Mouse (Mus musculus): ENCODE results near the gene Gm39115. TPM values are rescaled to one million over a fixed set of nuclear protein-coding genes. Genes with fewer than 3 reads are reported as not detected.
A peak's percentile ranks its signal among the peaks of the same experiment; 100 is the strongest.

Gm39115 gene
- total and polyA plus RNA-seq, 2 experiments from 2014 or later = not detected

DNA sequence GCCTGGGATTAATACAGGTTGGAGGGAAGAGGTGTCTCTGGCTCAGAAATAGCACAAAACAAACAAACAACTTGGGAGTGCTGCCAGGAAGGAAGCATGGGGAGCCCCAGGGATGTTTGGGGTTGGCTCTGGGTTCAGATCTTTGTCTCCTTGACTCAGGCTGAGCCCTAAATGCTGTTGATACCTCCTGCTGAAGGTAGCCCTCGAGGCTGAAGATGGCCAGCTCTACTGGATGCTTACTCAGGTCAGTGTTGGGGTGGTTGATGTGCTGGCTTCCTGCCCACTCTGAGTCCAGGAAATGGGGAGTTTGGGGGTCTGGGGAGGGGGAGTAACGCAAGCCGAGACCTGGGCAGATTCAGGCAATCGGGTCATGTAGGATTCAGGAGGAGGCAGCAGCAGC, 39.1 kb downstream of the Gm39115 start:
- Histone ChIP-seq H3K4me1 (ENCODE audit: insufficient read depth, low read length) (peaks cover 11% of the 10 kb centered on the region; the same call in 1 of the 2 replicates), H3K9me3 (ENCODE audit: low read length) (no peaks in the 10 kb centered on the region), H3K27ac (no peak overlapping the region), H3K36me3 (ENCODE audit: insufficient read depth, low read length) (no peaks in the 10 kb centered on the region), H3K27me3 (ENCODE audit: insufficient read depth, low read length) (no peaks in the 10 kb centered on the region), H3K4me2 (ENCODE audit: low read depth, low read length) (peak overlapping the region; percentile 95; the same call in 1 of the 2 replicates), H3K4me3 (ENCODE audit: low read length) (no peak overlapping the region), H3K9ac (replicated peaks; ENCODE audit: low read length) (no peak overlapping the region)
- 73% methylated on average over 4 of the region's 4 CpGs for WGBS
- DNase-seq (ENCODE audit: low spot score) = no peak
- no peak for ATAC-seq
- TF ChIP-seq CTCF (IDR thresholded peaks at IDR 0.05; ENCODE audit: low read depth) = no peak

DNA sequence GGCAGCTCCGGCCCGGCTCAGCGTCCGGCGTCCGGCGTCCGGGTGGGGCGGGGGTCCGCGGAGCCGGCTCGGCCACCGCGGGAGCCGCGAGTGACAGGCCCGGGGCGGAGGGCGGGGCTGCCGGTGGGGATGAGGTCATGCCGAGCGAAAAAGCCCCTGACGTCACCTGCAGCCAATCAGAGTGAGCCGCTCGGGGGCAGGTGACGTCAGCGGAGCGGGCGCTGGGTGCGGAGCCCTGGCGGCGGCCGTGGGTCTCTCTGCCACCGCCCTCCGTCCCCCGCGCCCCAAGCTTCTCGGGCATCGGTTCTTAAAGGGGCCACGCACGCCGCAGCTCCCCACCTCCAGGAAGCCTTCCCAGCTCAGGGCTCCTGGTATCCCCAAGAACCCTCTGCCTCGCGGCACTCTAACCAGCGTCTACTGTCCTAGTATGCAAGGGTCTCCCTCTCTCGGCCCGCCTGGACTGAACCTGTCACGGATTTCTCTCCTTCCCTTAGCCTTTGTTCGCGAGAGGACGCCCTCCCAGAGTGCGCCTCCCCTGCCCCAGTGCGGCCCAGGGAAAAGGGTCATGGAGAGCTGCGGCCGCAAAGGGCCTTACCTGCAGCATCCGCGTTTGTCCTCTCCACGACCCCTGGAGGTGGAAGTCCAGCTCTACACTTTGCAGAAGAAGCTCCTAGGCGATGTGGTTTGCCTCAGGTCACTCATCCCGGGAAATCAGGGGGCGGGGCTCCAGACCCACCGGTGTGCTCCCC, 40.5 kb downstream of the Gm39115 start, which contains the start of gene Dusp8:
Gene Dusp8, minus strand, starts transcription at position 661 of the 749 bp plus-strand sequence.
- peaks cover 24% of the 10 kb centered on the region for H3K4me1 ChIP-seq (ENCODE audit: insufficient read depth, low read length)
- peak; percentile 97 for DNase-seq (ENCODE audit: low spot score)

DNA sequence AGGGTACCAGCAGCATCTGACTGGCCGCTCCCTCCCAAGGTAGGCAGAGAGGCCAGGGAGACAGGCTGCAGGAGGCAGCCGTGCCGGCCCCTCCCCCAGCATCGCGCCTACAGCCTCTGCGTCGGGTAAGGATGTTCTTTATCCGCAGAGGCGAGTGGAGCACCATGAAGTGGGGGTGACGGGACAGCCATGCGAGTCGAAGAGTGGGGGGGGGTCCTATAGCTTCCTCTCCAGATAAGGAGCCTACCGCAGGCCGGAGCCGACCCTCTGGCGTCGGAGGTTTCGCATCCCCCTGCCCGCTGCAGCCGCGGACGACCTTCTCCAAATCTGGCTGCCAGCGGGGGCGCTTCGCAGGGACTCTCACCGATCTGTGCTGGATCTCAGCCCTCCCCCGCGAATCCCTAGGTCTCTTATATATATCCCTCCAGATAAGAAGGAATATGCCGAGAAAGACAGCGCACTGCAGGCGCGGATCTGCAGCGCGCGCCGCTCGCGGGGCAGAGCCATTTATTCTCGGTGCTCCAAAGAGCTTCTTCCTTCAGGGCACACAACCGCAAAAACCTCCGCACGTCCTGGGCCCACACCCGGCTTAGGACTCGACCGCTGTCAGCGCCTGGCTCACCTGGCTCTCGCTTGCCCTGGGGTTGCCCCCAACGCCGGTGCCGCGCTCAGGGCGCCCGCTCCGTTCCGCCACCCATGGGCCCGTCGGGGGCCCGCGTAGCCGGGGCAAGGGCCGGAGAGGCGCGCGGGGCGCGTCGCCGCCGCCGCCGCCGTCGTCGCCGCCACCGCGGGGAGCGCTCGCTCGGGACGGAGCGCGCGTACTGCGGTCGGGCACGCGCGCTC, 41.3 kb downstream of the Gm39115 start:
- peaks cover 33% of the 10 kb centered on the region for H3K4me1 ChIP-seq (ENCODE audit: insufficient read depth, low read length)
- no peak; the same call in 1 of the 2 replicates for TF ChIP-seq CTCF (IDR thresholded peaks at IDR 0.05; ENCODE audit: low read depth)
- under 1% methylated on average over 89 of the region's 89 CpGs for WGBS
- no peaks in the 10 kb centered on the region for H3K27me3 ChIP-seq (ENCODE audit: insufficient read depth, low read length)
- H3K9me3 ChIP-seq (ENCODE audit: low read length) = no peaks in the 10 kb centered on the region
- ATAC-seq (peak; percentile 60), DNase-seq (ENCODE audit: low spot score) (peak; percentile 58)
- peak overlapping the region; percentile 94 for H3K27ac ChIP-seq
- peak overlapping the region; percentile 96 for H3K9ac ChIP-seq (replicated peaks; ENCODE audit: low read length)
- peak overlapping the region; percentile 95 for H3K4me2 ChIP-seq (ENCODE audit: low read depth, low read length)
- no peaks in the 10 kb centered on the region for H3K36me3 ChIP-seq (ENCODE audit: insufficient read depth, low read length)
- peak overlapping the region; percentile 73 for H3K4me3 ChIP-seq (ENCODE audit: low read length)

More for the DNA sequence above, 40.5 kb downstream of the Gm39115 start, which contains the start of gene Dusp8:
- Histone ChIP-seq H3K36me3 (ENCODE audit: insufficient read depth, low read length) (no peaks in the 10 kb centered on the region), H3K27ac (peak within 1 kb of the TSS; percentile 94), H3K4me3 (ENCODE audit: low read length) (peak within 1 kb of the TSS; percentile 73), H3K27me3 (ENCODE audit: insufficient read depth, low read length) (no peaks in the 10 kb centered on the region), H3K9ac (replicated peaks; ENCODE audit: low read length) (peak within 1 kb of the TSS; percentile 96), H3K9me3 (ENCODE audit: low read length) (no peaks in the 10 kb centered on the region), H3K4me2 (ENCODE audit: low read depth, low read length) (peak within 1 kb of the TSS; percentile 95)
- peak; percentile 91 for ATAC-seq
- TF ChIP-seq CTCF (IDR thresholded peaks at IDR 0.05; ENCODE audit: low read depth) = peak; percentile 70
- under 1% methylated on average over 56 of the region's 63 CpGs for WGBS

DNA sequence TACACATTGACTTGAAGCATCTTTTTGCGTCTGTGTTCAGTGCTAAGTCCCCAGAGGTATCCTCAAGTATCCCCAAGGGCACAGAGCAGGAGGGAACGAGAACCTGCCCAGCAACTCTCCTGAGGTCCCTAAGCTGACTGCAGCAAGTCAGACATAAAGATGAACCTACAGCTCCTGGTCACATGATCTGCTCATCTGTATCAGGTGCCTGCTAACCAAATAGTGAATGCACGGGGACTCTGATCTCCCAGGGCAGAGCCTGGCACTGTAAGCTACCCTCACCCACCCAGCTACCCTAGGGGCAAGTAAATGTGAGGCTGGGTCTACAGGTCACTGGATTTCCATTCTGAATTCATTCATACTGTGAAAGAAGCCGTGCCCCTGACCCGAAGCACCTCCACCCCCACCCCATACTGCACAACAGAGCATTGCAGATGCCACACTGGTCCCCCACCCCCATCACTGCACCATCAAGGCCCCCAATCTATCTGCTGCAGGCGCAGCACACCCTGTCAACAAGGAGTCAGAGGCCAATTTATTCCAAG, 42.1 kb downstream of the Gm39115 start:
- no peak for DNase-seq (ENCODE audit: low spot score)
- no peak for ATAC-seq
- Histone ChIP-seq H3K9me3 (ENCODE audit: low read length) (no peaks in the 10 kb centered on the region), H3K4me1 (ENCODE audit: insufficient read depth, low read length) (peaks cover 37% of the 10 kb centered on the region), H3K4me2 (ENCODE audit: low read depth, low read length) (peak overlapping the region; percentile 95), H3K27ac (peak overlapping the region; percentile 94), H3K4me3 (ENCODE audit: low read length) (peak overlapping the region; percentile 73), H3K9ac (replicated peaks; ENCODE audit: low read length) (peak overlapping the region; percentile 96), H3K36me3 (ENCODE audit: insufficient read depth, low read length) (no peaks in the 10 kb centered on the region), H3K27me3 (ENCODE audit: insufficient read depth, low read length) (no peaks in the 10 kb centered on the region)
- WGBS = 17% methylated on average over 6 of the region's 6 CpGs
- no peak for TF ChIP-seq CTCF (IDR thresholded peaks at IDR 0.05; ENCODE audit: low read depth)

DNA sequence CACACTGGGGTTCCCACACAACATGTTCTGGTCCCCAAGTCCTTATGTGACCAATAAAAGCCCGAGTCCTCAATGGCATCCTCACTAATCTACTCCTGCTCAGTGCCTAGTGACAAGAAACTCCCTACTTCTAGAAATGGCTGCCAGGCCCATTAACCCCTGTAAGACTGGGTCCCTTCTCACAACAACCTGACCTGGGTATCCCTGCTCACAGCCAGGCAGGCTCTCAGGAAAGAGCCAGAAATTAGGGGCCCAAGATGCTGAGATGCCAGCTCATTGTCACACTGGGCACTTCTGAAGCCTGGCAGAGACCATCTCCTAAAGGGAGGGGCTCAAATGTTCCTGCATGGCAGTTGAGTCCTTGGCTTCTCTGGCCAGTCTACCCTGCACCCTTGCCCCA, 42.8 kb downstream of the Gm39115 start:
- ATAC-seq (no peak), DNase-seq (ENCODE audit: low spot score) (no peak)
- WGBS = 31% methylated on average over 1 of the region's 1 CpGs
- no peaks in the 10 kb centered on the region for H3K9me3 ChIP-seq (ENCODE audit: low read length)
- peak overlapping the region; percentile 94; the same call in 1 of the 2 replicates for H3K27ac ChIP-seq
- no peak for TF ChIP-seq CTCF (IDR thresholded peaks at IDR 0.05; ENCODE audit: low read depth)
- H3K36me3 ChIP-seq (ENCODE audit: insufficient read depth, low read length) = peaks cover 6% of the 10 kb centered on the region
- peak overlapping the region; percentile 73 for H3K4me3 ChIP-seq (ENCODE audit: low read length)
- H3K4me2 ChIP-seq (ENCODE audit: low read depth, low read length) = peak overlapping the region; percentile 95
- H3K9ac ChIP-seq (replicated peaks; ENCODE audit: low read length) = peak overlapping the region; percentile 96
- no peaks in the 10 kb centered on the region for H3K27me3 ChIP-seq (ENCODE audit: insufficient read depth, low read length)
- peaks cover 43% of the 10 kb centered on the region for H3K4me1 ChIP-seq (ENCODE audit: insufficient read depth, low read length)

DNA sequence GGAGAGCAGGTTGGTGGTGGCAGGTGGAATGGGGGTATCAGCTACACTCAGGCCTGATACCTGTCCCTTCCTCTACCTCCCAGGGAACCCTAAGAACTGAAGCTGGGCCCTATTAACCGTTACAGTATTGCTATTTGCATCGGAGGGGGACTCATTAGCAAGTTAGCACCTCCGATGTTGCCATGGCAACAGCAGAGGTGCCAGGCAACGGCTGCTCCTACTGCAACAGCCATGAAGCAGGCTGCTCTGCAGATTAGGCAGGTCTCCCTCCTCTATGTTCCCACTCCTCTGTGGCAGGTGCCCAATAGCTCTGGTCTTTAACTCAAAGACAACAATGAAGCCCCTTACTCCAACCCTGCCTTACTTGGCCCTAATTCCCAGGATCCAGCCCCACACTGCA, 44.0 kb downstream of the Gm39115 start:
- no peak for ATAC-seq
- WGBS = 0% methylated on average over 4 of the region's 4 CpGs
- peaks cover 43% of the 10 kb centered on the region for H3K4me1 ChIP-seq (ENCODE audit: insufficient read depth, low read length)
- H3K9me3 ChIP-seq (ENCODE audit: low read length) = no peaks in the 10 kb centered on the region
- H3K27me3 ChIP-seq (ENCODE audit: insufficient read depth, low read length) = no peaks in the 10 kb centered on the region
- H3K36me3 ChIP-seq (ENCODE audit: insufficient read depth, low read length) = peaks cover 17% of the 10 kb centered on the region
- peak overlapping the region; percentile 73 for H3K4me3 ChIP-seq (ENCODE audit: low read length)
- H3K27ac ChIP-seq = peak overlapping the region; percentile 94; the same call in 1 of the 2 replicates
- H3K4me2 ChIP-seq (ENCODE audit: low read depth, low read length) = peak overlapping the region; percentile 95
- TF ChIP-seq CTCF (IDR thresholded peaks at IDR 0.05; ENCODE audit: low read depth) = no peak
- peak overlapping the region; percentile 96 for H3K9ac ChIP-seq (replicated peaks; ENCODE audit: low read length)
- peak; percentile 92 for DNase-seq (ENCODE audit: low spot score)

Measured in hindbrain, postnatal 0 days (tissue).